Mouse (Mus musculus): ENCODE data around the gene Pax7.

DNA sequence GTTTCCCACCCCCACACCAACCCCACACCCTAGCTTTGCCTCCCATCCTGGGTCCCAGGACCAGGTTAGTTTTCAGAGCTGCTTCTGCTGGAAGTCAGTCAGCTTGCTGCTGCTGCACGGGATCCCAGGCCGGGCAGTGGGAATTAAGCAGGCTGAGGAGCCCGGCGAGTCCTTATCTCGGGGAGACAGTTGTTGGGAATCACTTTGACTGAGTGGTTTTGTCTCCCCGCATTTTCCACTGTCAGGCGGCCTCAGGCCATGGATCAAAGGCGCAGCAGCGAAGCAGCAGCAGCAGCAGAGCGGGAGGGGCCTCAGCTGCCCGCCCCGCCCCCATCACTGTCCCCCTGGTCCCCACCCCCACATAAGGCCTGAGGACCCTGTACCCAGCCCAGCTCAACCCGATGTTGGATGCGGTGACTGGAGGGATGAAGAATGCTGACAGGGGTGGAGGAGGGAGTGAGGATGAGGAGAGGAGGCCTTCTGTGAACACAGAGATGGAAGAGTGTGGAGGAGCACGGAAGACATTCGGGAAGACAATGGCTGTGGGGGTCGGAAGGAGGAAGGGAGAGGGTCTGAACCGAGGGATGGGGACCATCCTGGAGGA is 66.1 kb downstream of the Pax7 start:
- no peak for TF ChIP-seq CTCF (IDR thresholded peaks at IDR 0.05)
- no peak for TF ChIP-seq EP300 (IDR thresholded peaks at IDR 0.05)

Data from lung, postnatal 0 days (tissue).